In the genomic region with DNA sequence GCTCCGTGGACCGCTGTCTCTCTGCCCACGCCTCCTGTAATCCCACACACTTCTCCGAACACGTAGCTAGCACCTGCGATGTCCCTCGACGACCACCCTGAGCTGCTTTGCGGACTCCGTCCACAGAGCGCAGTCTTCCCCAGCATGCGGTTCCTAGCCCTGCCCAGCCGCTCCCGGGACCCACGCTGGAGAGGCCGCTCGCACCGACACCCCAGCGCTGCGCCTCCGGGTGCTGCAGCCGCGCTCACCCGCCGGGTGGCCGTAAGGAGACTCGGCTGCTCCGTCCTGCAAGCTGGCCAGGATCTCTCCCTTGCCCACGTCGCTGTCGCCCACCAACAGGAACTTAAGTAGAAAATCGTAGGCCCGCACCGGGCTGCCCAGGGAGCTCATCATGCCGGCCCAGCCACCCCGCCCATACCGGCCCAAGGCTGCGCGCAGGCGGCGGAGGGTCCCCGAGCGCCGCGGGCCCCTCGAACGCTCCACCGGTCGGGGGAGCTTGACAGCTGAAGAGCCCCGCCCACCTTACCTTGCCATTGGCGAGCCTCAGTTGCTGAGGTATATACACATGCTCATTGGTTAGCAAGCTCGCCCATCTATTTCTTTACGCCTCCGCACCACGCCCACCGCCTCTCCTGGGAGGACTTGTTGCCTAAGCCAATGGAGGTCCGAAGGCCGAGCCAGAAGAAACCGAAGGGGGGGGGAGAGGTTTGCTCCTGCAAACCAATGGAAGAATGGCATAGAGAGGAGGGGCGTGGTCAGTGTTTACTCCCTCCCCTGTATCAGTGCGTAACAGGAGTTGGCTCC, we compare ENCODE assay signal across 8 mouse cellular contexts. TPM values are rescaled to one million over a fixed set of nuclear protein-coding genes. Genes with fewer than 3 reads are reported as not detected.
A peak's percentile ranks its signal among the peaks of the same experiment; 100 is the strongest.
DNase-seq lines count a peak whose midpoint lies in the region; ATAC-seq lines count a peak whose summit lies in the region.

A gene (minus strand): TSS at position 502 of the 804 bp plus-strand sequence.

- H3K4me2 ChIP-seq in hindbrain, embryonic 12.5 days (replicated peaks) = peak within 1 kb of the TSS; percentile 91

- no peaks in the 10 kb centered on the region for H3K36me3 ChIP-seq in hindbrain, embryonic 12.5 days

- H3K9ac ChIP-seq in hindbrain, embryonic 12.5 days = peak within 1 kb of the TSS; percentile 71

- ATAC-seq in hindbrain, embryonic 12.5 days (ENCODE audit: low FRiP score) = peak; percentile 99

- 0 out of 2 replicates have a peak within 1 kb of the TSS, but pooled peaks have one; percentile 26 for H3K27ac ChIP-seq in hindbrain, embryonic 12.5 days

- H3K4me1 ChIP-seq in hindbrain, embryonic 12.5 days = peaks cover 15% of the 10 kb centered on the region

- DNase-seq in T-cell, adult 2 months (ENCODE audit: low spot score) = peak; percentile 13
- DNase-seq in cerebellum, postnatal 25 days = peak; percentile 78 to 91
- peak; percentile 92 to 96 for DNase-seq in frontal cortex, postnatal 14 days (ENCODE audit: low spot score in 2 of 2)
- DNase-seq in layer of hippocampus, postnatal 14 days (ENCODE audit: low spot score in 2 of 2) = peak; percentile 85 to 96
- DNase-seq in lung, postnatal 10 days = peak; percentile 98
- peak; percentile 99 for DNase-seq in retina, postnatal 1 day
- peak; percentile 78 for DNase-seq in thymus, postnatal 4 days

- H3K4me3 ChIP-seq in hindbrain, embryonic 12.5 days = peak within 1 kb of the TSS; percentile 64

- H3K9me3 ChIP-seq in hindbrain, embryonic 12.5 days (replicated peaks) = no peaks in the 10 kb centered on the region

- WGBS in hindbrain, embryonic 12.5 days = 1% methylated on average over 61 of the region's 61 CpGs

- H3K27me3 ChIP-seq in hindbrain, embryonic 12.5 days = peaks cover 11% of the 10 kb centered on the region

RNA-seq across cellular contexts. Expression of the gene that starts here (rescaled TPM):
- 6.7 and 7.2 TPM in 2 replicates for polyA plus RNA-seq in hindbrain, embryonic 12.5 days (2016; fragmentation: Nextera tagmentation; extraction: Ambion mirVana)
- total RNA-seq in layer of hippocampus, postnatal 14 days (2021) = 10 to 100 TPM; 50.3 to 53.3 TPM

Comparison
In these comparisons a context has a peak if more than half of its experiments do, and no peak if none do; other contexts are left out.
1. Peak in every context shown above with its lines: DNase-seq, ATAC-seq, H3K4me3 ChIP-seq and H3K27ac ChIP-seq.
2. DNase-seq: peak in every context shown above with its lines; median percentile 99 in retina, postnatal 1 day; 98 in lung, postnatal 10 days; 94 in frontal cortex, postnatal 14 days; 90 in layer of hippocampus, postnatal 14 days; 84 in cerebellum, postnatal 25 days; 78 in thymus, postnatal 4 days; 13 in T-cell, adult 2 months.